Mouse (Mus musculus) testis, postnatal 14 days (tissue): ENCODE measurements around the gene Serinc3.
"Not testable (repeated sequence)": the region's sequence is repeated elsewhere in the genome, so short reads cannot be mapped to it uniquely, and the experiment has no call there.

ENCODE experiments used
- DNase-seq: peaks from one replicate; pipeline ENCODE4 v3.0.0; 2021; ENCODE audit warnings: low spot score

Serinc3 gene

GRCm38 (mm10) chr2:163662698-163663221 lies 17.8 kb upstream of the Serinc3 start:
- no peak for DNase-seq

GRCm38 (mm10) chr2:163662076-163662475 lies 17.1 kb upstream of the Serinc3 start:
- no peak for DNase-seq

GRCm38 (mm10) chr2:163661371-163661850 lies 16.5 kb upstream of the Serinc3 start:
- DNase-seq = peak; percentile 47

GRCm38 (mm10) chr2:163660103-163660701 lies 15.3 kb upstream of the Serinc3 start:
- no peak for DNase-seq

GRCm38 (mm10) chr2:163659431-163659830 lies 14.5 kb upstream of the Serinc3 start:
- no peak for DNase-seq

GRCm38 (mm10) chr2:163658941-163659340 lies 14.0 kb upstream of the Serinc3 start:
- no peak for DNase-seq

- peak; percentile 87 for DNase-seq
Measured at GRCm38 (mm10) chr2:163657975-163658886, 13.3 kb upstream of the Serinc3 start, which contains the start of gene Pkig. TSS of gene Pkig (plus strand) at chr2:163658386.

GRCm38 (mm10) chr2:163657486-163657885 lies 12.6 kb upstream of the Serinc3 start:
- DNase-seq = no peak

GRCm38 (mm10) chr2:163655699-163656098 lies 10.8 kb upstream of the Serinc3 start:
- not testable (repeated sequence) for DNase-seq

- no peak for DNase-seq
Measured at GRCm38 (mm10) chr2:163646461-163647080, 1.6 kb upstream of the Serinc3 start.

GRCm38 (mm10) chr2:163645700-163646460 lies 949 bp upstream of the Serinc3 start:
- DNase-seq = no peak

- no peak for DNase-seq
Measured at GRCm38 (mm10) chr2:163644047-163644446, 884 bp downstream of the Serinc3 start.

GRCm38 (mm10) chr2:163643576-163643971 lies 1.4 kb downstream of the Serinc3 start:
- no peak for DNase-seq

GRCm38 (mm10) chr2:163642685-163643575 lies 2.0 kb downstream of the Serinc3 start:
- peak; percentile 84 for DNase-seq

- no peak for DNase-seq
Measured at GRCm38 (mm10) chr2:163641681-163642080, 3.2 kb downstream of the Serinc3 start.

GRCm38 (mm10) chr2:163640493-163640892 lies 4.4 kb downstream of the Serinc3 start:
- DNase-seq = no peak

- DNase-seq = peak; percentile 50
Measured at GRCm38 (mm10) chr2:163637655-163638266, 7.2 kb downstream of the Serinc3 start.

- no peak for DNase-seq
Measured at GRCm38 (mm10) chr2:163636057-163636456, 8.9 kb downstream of the Serinc3 start.

- DNase-seq = no peak
Measured at GRCm38 (mm10) chr2:163634211-163634610, 10.7 kb downstream of the Serinc3 start.

GRCm38 (mm10) chr2:163631715-163632114 lies 13.2 kb downstream of the Serinc3 start:
- no peak for DNase-seq
